Mouse (Mus musculus): ENCODE results near the gene Gm10226. TPM values are rescaled to one million over a fixed set of nuclear protein-coding genes. Genes with fewer than 3 reads are reported as not detected.

The Gm10226 gene
- polyA plus RNA-seq (2012; rRNA removed): 9.6 and 10.0 TPM in 2 replicates

DNA sequence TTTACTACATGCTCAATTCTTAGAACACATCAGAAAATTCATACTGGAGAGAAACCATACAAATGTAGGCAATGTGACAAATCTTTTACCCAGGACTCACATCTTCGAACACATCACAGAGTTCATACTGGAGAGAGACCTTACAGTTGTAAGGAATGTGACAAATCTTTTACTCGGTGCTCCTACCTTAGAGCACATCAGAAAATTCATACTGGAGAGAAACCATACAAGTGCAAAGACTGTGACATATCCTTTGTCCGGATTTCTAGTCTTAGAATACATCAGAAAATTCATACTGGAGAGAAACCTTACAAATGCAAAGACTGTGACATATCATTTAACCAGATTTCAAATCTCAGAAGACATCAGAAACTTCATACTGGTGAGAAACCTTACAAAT, at the start of gene Gm10226:
Gene Gm10226 (plus strand): TSS at position 301 of the 400 bp plus-strand sequence.

DNA sequence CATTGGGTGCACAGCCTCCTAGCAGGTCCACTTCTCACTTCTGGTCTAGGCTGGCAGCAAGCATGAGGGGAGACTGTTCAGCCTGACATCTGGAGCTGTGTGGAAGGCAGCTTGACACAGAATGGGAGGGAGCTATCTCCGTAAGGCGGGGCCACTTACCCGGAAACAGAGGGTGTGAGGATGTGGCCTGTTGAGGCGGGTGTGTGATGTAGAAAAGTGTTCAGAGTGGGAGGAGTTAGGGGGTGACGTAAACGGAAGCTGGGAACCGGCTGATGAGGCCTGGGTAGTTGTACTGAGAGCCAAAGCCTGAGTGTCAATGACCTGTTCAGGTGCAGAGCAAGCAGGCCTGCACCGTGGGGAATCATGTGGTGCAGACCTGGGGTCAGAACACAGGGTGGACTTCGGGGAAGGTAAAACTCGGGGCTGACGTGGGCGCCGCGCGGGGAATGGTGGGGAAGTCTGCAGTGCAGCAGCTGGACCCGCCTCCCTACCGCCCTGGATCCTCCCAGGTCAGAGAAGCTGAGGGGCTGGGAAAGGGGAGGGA, 41.2 kb upstream of the Gm10226 start, which contains the start of gene Zfp983:
Gene Zfp983 (plus strand): TSS at position 261 of the 544 bp plus-strand sequence.

DNA sequence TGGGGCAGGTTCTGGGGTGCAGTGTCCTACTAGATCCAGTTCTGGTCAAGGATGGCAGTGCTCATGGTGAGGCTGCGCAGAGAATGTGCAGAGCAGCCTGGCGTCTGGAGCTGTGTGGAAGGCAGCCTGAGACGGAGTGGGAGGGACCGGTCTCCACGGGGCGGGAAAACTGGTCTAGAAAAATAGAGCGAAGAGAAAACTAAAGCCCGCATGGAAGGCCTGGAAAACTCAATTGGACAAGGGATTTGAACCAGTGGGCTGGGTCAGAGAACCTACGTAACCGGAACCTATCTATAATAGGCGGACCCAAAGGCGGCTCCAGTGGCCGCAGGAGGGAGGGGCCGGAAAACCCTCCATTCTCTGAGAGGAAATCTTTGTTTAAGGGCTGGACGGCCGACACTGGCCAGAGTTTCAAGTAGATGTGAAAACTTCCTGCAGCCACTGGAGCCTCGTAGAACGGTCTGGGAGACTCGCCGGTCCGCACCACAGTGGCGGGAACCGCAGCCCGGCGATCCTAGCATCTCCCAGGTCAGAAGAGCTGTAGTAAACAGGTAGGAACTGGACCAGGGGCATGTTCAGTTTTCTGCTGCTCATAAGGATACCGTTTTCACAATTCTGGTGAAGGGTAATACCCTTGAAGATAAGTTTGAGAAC, 15.8 kb downstream of the Gm10226 start, which contains the start of gene Zfp760:
Gene Zfp760 (plus strand): TSS at position 399 of the 654 bp plus-strand sequence.

DNA sequence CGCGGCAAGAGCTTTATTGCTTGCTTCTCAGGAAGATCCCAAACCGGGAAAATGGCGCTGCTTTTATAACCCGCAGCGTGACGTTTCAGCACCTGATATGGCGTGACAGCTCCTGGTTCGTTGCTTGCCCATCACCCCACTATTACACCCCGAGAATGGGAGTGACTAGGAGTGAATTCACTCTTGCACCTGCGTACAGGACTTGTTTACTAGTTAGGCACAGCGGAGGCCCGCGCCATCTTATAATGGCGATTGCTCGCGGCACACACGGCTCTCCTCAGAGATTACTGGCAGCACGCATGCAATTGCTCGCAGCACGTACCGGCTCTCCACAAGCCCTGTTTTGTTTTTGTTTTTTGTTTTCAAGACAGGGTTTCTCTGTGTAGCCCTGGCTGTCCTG, 38.8 kb downstream of the Gm10226 start, which contains the start of gene Zfp229:
Gene Zfp229 (plus strand): TSS at position 301 of the 400 bp plus-strand sequence.

Other genes with a start within 250 kb of the Gm10226 start
- gene Zfp51, start 241.5 kb upstream of the Gm10226 start, polyA plus RNA-seq (2012; rRNA removed): 6.2 and 6.4 TPM in 2 replicates
- gene Zfp53, start 202.9 kb upstream of the Gm10226 start, polyA plus RNA-seq (2012; rRNA removed): 4.7 and 4.9 TPM in 2 replicates
- gene Zfp52, start 156.3 kb upstream of the Gm10226 start, polyA plus RNA-seq (2012; rRNA removed): 1.5 and 1.8 TPM in 2 replicates
- gene Zfp948, start 124.9 kb upstream of the Gm10226 start, polyA plus RNA-seq (2012; rRNA removed): 17.9 and 18.1 TPM in 2 replicates
- 7.6 and 8.7 TPM in 2 replicates for gene Zfp983, start 41.2 kb upstream of the Gm10226 start, polyA plus RNA-seq (2012; rRNA removed)
- gene Zfp760, start 15.9 kb downstream of the Gm10226 start, polyA plus RNA-seq (2012; rRNA removed): 15.0 and 19.1 TPM in 2 replicates
- 7.2 and 7.5 TPM in 2 replicates for gene Zfp229, start 38.9 kb downstream of the Gm10226 start, polyA plus RNA-seq (2012; rRNA removed)
- gene Zfp820, start 153.9 kb downstream of the Gm10226 start, polyA plus RNA-seq (2012; rRNA removed): 1.7 and 2.1 TPM in 2 replicates
- 5.3 and 5.6 TPM in 2 replicates for gene Zfp995, start 218.1 kb downstream of the Gm10226 start, polyA plus RNA-seq (2012; rRNA removed)

Data from central nervous system, embryonic 14 days (tissue).